Mouse (Mus musculus) embryonic fibroblast, embryonic 13.5 days (primary cell): ENCODE measurements at regions not wholly inside any gene's neighbourhood (a gene's known extent, or its start where the extent isn't known, plus 50 kb on each side); places are given as distances from the start of the nearest gene placed in this dataset.

Source experiments
- CTCF ChIP-seq: IDR thresholded peaks from 2 replicates; pipeline ENCODE4 v1.5.1; 2011; ENCODE audit warnings: mild to moderate bottlenecking, control low read depth, low read length, moderate library complexity, borderline replicate concordance; ENCODE audit not compliant: insufficient read depth
- POLR2A ChIP-seq: IDR thresholded peaks from 2 replicates; pipeline ENCODE4 v1.6.1; 2011; ENCODE audit warnings: low read depth, mild to moderate bottlenecking, control low read depth, low read length, moderate library complexity

DNA sequence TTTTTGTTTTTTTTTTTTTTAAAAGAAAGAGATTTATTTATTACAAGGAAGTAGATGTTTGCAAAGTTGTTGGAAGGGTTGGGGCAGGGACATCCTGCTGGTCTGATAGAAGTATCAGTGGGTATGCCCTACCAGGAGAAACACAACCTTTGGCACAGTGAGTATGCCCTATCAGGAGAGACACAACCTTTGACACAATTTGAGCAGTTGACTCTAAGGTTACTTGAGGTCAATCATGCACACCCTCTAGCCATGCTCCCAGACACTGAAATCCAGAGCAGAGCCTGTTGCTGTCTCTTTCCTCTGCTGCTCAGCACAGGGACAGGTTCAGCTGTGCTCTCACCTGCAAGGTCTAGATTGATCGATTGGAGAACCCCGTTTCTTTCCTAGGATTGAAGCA is 164.2 kb upstream of the Gjb5 start:
- TF ChIP-seq CTCF (no peak), POLR2A (no peak)
